Mouse (Mus musculus): Measurements from ENCODE around the gene Gm14393. TPM values are rescaled to one million over a fixed set of nuclear protein-coding genes. Genes with fewer than 3 reads are reported as not detected.
"Not testable (repeated sequence)": the region's sequence is repeated elsewhere in the genome, so short reads cannot be mapped to it uniquely, and the experiment has no call there.

Gene Gm14393
- 0.36 TPM for polyA plus RNA-seq (2021)

DNA sequence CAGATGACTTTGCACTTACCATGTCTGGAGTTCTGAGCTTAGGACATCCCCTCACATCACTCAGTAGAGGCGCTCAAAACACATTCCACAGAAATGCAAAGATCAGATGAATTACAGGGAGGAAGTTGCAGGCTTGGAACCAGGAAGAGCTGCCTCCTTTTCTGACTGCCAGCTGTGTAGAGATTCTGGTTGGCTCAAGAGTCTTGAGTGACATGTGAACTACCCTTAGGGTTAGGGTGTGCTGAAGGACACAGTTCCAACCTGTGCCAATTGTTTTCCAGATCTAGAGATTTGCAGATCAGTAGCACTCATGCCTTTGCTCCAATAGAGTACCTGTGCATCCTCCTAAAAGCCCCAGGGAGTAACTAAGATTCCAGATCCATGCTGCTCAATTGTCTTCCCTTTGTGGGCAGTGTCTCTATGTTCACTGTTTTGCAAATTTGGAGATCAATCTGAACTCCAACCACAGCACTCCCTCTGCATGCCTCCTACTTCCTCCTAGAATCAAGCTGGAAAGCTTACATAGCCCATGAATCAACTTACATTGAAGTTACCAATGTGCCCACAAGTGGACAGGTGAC is at the start of gene Gm14393:
TSS of gene Gm14393 (minus strand) at position 101 of the 581 bp plus-strand sequence.
- POLR2A ChIA-PET: not testable (repeated sequence)

DNA sequence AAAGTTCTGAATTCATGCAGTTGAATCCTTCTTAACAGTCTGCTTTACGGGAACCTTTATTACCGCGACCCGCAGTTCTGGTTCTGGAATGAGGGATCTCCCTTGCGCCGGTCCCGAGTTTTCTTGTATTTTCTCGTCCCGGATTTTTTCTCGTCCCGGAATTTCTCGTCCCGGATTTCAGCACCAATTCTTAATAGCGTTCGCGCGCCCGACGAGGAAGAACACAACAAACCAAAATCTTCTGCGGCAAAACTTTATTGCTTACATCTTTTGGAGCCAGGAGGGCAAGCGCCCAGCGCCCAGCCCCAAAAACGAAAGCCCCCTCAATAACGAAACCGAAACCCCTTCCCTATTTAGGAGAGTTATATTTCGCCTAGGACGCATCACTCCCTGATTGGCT is 23.3 kb downstream of the Gm14393 start:
- CTCF ChIA-PET; ATAC-seq; DNase-seq (ENCODE audit: low read depth, low spot score); in situ Hi-C loops (cut with MboI; ENCODE audit: low pct_unique_long_range_greater_than_20kb); POLR2A ChIA-PET; H3K27me3 ChIP-seq: not testable (repeated sequence)

More for the DNA sequence above, at the start of gene Gm14393:
- CTCF ChIA-PET; DNase-seq (ENCODE audit: low read depth, low spot score); H3K27me3 ChIP-seq; in situ Hi-C loops (cut with MboI; ENCODE audit: low pct_unique_long_range_greater_than_20kb); ATAC-seq: not testable (repeated sequence)

Other genes starting within 250 kb of the Gm14393 start
- gene Gm14444, start 57.5 kb downstream of the Gm14393 start, polyA plus RNA-seq (2021): 0.10 TPM
- 13.0 TPM for gene Gm14399, start 74.2 kb upstream of the Gm14393 start, polyA plus RNA-seq (2021)
- gene Gm14443, start 108.1 kb upstream of the Gm14393 start, polyA plus RNA-seq (2021): 0.30 TPM
- gene Gm14391, start 139.1 kb upstream of the Gm14393 start, polyA plus RNA-seq (2021): 17.1 TPM
- gene Gm14440, start 207.3 kb upstream of the Gm14393 start, polyA plus RNA-seq (2021): not detected